Mouse (Mus musculus): Measurements from ENCODE around the gene Cldn7. TPM values are rescaled to one million over a fixed set of nuclear protein-coding genes. Genes with fewer than 3 reads are reported as not detected.
"Not testable (repeated sequence)": the region's sequence is repeated elsewhere in the genome, so short reads cannot be mapped to it uniquely, and the experiment has no call there.

Gene Cldn7
- polyA plus RNA-seq, 1 experiment from 2014 or later, result 7.4 TPM

GRCm38 (mm10) chr11:70002471-70002870, 37.9 kb downstream of the Cldn7 start:
- Histone ChIP-seq H3K36me3 (peaks cover 61% of the 10 kb centered on the region), H3K4me2 (peak overlapping the region; percentile 79), H3K27ac (replicated peaks) (no peak overlapping the region), H3K4me1 (peaks cover 49% of the 10 kb centered on the region), H3K9me3 (no peaks in the 10 kb centered on the region), H3K9ac (peak overlapping the region; percentile 44; the same call in 1 of the 2 replicates), H3K4me3 (peak overlapping the region; percentile 79), H3K27me3 (replicated peaks) (no peaks in the 10 kb centered on the region)
- 81% methylated on average over 2 of the region's 2 CpGs for WGBS
- no peak for ATAC-seq (ENCODE audit: extremely low read depth, insufficient number of reproducible peaks, low FRiP score, low TSS enrichment)

DNA sequence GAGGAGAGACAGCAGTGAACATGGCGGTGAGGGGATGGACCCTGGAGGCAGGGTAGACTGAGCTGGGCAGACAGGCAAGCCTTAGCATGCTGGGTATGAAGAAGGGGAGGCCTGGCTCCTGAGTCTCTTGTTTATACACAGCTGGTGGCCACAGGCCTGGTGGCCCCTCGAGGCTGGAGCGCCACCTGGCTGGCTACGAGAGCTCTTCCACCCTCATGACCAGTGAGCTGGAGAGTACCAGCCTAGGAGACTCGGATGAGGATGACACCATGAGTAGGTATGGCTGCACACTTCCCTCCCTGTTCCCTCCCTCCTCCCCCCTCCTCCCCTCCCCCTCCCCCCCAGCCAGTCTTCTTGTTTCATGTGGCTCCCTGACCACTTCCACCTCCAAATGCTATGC, 40.9 kb downstream of the Cldn7 start:
- no peak for ATAC-seq (ENCODE audit: extremely low read depth, insufficient number of reproducible peaks, low FRiP score, low TSS enrichment)
- Histone ChIP-seq H3K4me3 (no peak overlapping the region), H3K27me3 (replicated peaks) (no peaks in the 10 kb centered on the region), H3K4me1 (peaks cover 30% of the 10 kb centered on the region), H3K27ac (replicated peaks) (no peak overlapping the region), H3K9me3 (no peaks in the 10 kb centered on the region), H3K36me3 (peaks cover 65% of the 10 kb centered on the region), H3K4me2 (no peak overlapping the region), H3K9ac (no peak overlapping the region)
- 53% methylated on average over 5 of the region's 5 CpGs for WGBS

DNA sequence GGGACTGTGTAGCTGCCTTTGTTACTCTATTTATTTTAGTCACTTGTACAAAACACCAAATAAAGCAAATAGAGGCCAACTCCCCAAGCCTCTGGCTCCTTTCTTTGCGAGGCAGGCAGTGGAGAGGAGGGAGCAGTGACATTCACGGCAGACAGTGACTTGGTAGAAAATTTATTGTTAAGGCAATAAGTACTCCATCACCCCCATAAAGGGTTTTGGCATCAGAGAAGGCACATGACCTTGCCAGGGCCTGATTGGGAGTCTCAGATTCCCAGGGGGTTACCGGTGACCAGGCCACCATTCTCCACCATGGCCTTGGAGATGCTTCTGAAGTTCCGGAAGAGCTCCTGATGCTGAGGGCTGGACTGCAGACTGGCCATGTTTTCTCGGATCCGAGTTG, 45.5 kb downstream of the Cldn7 start:
- H3K9me3 ChIP-seq, result no peaks in the 10 kb centered on the region
- no peak for ATAC-seq (ENCODE audit: extremely low read depth, insufficient number of reproducible peaks, low FRiP score, low TSS enrichment)
- WGBS, result 83% methylated on average over 6 of the region's 6 CpGs

GRCm38 (mm10) chr11:70010548-70010947, 46.0 kb downstream of the Cldn7 start:
- peaks cover 87% of the 10 kb centered on the region for H3K36me3 ChIP-seq
- ATAC-seq (ENCODE audit: extremely low read depth, insufficient number of reproducible peaks, low FRiP score, low TSS enrichment), result no peak
- WGBS, result 85% methylated on average over 12 of the region's 12 CpGs
- H3K4me2 ChIP-seq, result no peak overlapping the region
- H3K27ac ChIP-seq (replicated peaks), result no peak overlapping the region
- peaks cover 19% of the 10 kb centered on the region for H3K4me1 ChIP-seq
- H3K9ac ChIP-seq, result no peak overlapping the region
- H3K9me3 ChIP-seq, result no peaks in the 10 kb centered on the region
- no peaks in the 10 kb centered on the region for H3K27me3 ChIP-seq (replicated peaks)
- no peak overlapping the region for H3K4me3 ChIP-seq

More for the DNA sequence above, 45.5 kb downstream of the Cldn7 start:
- no peaks in the 10 kb centered on the region for H3K27me3 ChIP-seq (replicated peaks)
- H3K4me1 ChIP-seq, result peaks cover 16% of the 10 kb centered on the region
- H3K36me3 ChIP-seq, result peaks cover 93% of the 10 kb centered on the region
- no peak overlapping the region for H3K9ac ChIP-seq
- no peak overlapping the region for H3K27ac ChIP-seq (replicated peaks)
- no peak overlapping the region for H3K4me2 ChIP-seq
- no peak overlapping the region for H3K4me3 ChIP-seq

DNA sequence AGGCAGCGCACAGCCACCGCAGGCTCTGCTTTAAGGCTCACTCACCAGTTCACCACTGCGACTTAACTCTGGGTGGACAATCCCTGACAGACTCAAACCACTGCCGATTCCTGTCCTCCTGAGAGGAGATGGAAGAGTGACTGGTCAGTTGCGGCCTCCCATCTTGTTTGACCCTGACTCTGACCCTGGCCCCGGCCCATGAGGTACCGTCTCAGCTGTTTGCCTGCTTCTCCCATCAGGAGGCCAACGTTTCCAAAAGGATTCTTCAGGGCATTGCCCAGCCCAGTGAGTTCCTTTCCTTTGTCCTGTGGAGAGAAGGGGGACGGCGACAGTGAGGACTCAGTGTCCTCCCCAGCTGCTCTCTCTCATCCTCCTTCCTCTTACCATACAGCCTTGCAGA, 46.4 kb downstream of the Cldn7 start:
- no peak overlapping the region for H3K4me3 ChIP-seq
- 88% methylated on average over 10 of the region's 10 CpGs for WGBS
- H3K4me1 ChIP-seq, result peaks cover 22% of the 10 kb centered on the region
- no peak overlapping the region for H3K27ac ChIP-seq (replicated peaks)
- H3K9ac ChIP-seq, result no peak overlapping the region
- ATAC-seq (ENCODE audit: extremely low read depth, insufficient number of reproducible peaks, low FRiP score, low TSS enrichment), result no peak
- no peaks in the 10 kb centered on the region for H3K27me3 ChIP-seq (replicated peaks)
- peaks cover 83% of the 10 kb centered on the region for H3K36me3 ChIP-seq
- H3K9me3 ChIP-seq, result no peaks in the 10 kb centered on the region
- H3K4me2 ChIP-seq, result no peak overlapping the region

GRCm38 (mm10) chr11:70012931-70013330, 48.4 kb downstream of the Cldn7 start:
- no peak overlapping the region for H3K27ac ChIP-seq (replicated peaks)
- H3K9ac ChIP-seq, result 0 out of 2 replicates have a peak overlapping the region, but pooled peaks have one; percentile 24
- no peak overlapping the region for H3K4me3 ChIP-seq
- WGBS, result 86% methylated on average over 9 of the region's 9 CpGs
- H3K36me3 ChIP-seq, result peaks cover 64% of the 10 kb centered on the region
- no peaks in the 10 kb centered on the region for H3K9me3 ChIP-seq
- ATAC-seq (ENCODE audit: extremely low read depth, insufficient number of reproducible peaks, low FRiP score, low TSS enrichment), result no peak
- no peak overlapping the region for H3K4me2 ChIP-seq
- peaks cover 34% of the 10 kb centered on the region for H3K4me1 ChIP-seq
- no peaks in the 10 kb centered on the region for H3K27me3 ChIP-seq (replicated peaks)

DNA sequence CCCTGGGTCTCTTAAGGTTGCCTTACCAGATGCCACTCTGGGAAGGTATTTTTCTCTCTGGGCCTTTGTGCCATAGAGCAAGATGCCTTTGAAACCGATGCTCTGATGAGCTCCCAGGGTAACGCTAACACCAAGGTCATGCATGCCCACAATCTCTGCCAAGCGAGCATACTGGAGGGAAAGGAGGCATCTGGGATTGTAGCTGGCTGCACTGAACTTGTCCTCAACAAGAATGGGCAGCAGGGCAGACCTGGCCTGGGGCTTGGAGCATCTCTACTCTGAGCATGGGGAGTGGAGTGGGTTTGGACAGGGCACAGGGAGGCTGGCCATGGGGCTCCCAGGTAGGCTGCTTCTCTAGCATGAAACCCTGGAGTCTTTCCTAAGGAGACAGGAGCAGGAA, 48.8 kb downstream of the Cldn7 start:
- H3K27me3 ChIP-seq (replicated peaks), result no peaks in the 10 kb centered on the region
- peaks cover 59% of the 10 kb centered on the region for H3K36me3 ChIP-seq
- ATAC-seq (ENCODE audit: extremely low read depth, insufficient number of reproducible peaks, low FRiP score, low TSS enrichment), result no peak
- peaks cover 37% of the 10 kb centered on the region for H3K4me1 ChIP-seq
- 85% methylated on average over 3 of the region's 3 CpGs for WGBS
- 0 out of 2 replicates have a peak overlapping the region, but pooled peaks have one; percentile 24 for H3K9ac ChIP-seq
- H3K27ac ChIP-seq (replicated peaks), result no peak overlapping the region
- H3K4me2 ChIP-seq, result no peak overlapping the region
- no peak overlapping the region for H3K4me3 ChIP-seq
- no peaks in the 10 kb centered on the region for H3K9me3 ChIP-seq

- peak overlapping the region; percentile 80 for H3K4me2 ChIP-seq
These were observed 49.5 kb downstream of the Cldn7 start for GRCm38 (mm10) chr11:70014051-70014450.

DNA sequence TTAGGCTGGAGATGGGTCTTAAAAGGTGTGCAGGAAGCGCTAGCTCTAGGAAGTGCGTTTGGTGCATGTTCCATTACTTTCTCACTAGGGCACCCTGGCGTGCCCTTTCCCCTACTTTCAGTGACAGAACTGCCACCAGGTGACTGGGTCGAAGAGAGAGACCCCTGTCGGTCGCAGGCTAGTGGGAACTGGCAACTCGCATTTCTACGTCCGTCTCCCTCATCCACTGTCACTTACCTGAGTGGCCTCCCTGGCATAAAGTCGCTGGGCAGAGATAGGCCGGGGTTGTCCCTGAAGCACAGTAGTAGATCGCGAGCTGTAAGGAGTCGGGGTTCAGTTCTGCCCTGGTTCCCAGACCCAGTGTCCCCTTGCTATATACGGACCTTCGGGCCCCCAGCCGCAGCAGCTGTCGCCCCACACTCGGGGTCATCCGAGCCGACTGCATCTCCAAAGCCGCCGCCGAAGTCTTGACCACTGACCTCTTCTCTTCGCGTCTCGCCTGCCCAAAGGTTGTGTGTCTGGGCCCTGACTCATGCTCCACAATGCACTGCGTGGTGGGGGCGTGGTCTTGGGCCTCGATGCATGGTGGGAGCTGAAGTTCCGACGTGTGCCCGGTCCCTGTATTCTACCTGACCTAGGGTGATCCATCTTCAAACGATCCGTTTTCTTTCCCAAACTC, 50.4 kb downstream of the Cldn7 start, which contains the start of gene Acadvl:
Acadvl (minus strand) TSS at position 532 of the 679 bp plus-strand sequence.
- WGBS, result under 1% methylated on average over 35 of the region's 35 CpGs
- ATAC-seq (ENCODE audit: extremely low read depth, insufficient number of reproducible peaks, low FRiP score, low TSS enrichment), result peak; percentile 70; the same call in 1 of the 2 replicates
- H3K9ac ChIP-seq, result peak within 1 kb of the TSS; percentile 90
- peaks cover 43% of the 10 kb centered on the region for H3K36me3 ChIP-seq
- no peaks in the 10 kb centered on the region for H3K27me3 ChIP-seq (replicated peaks)
- H3K4me3 ChIP-seq, result peak within 1 kb of the TSS; percentile 69
- peak within 1 kb of the TSS; percentile 80 for H3K4me2 ChIP-seq
- peak within 1 kb of the TSS; percentile 83 for H3K27ac ChIP-seq (replicated peaks)
- peaks cover 53% of the 10 kb centered on the region for H3K4me1 ChIP-seq
- no peaks in the 10 kb centered on the region for H3K9me3 ChIP-seq

More at GRCm38 (mm10) chr11:70014051-70014450, 49.5 kb downstream of the Cldn7 start:
- peaks cover 52% of the 10 kb centered on the region for H3K36me3 ChIP-seq
- no peak overlapping the region for H3K27ac ChIP-seq (replicated peaks)
- H3K9me3 ChIP-seq, result no peaks in the 10 kb centered on the region
- H3K4me3 ChIP-seq, result peak overlapping the region; percentile 69
- peak overlapping the region; percentile 90 for H3K9ac ChIP-seq
- H3K27me3 ChIP-seq (replicated peaks), result no peaks in the 10 kb centered on the region
- 52% methylated on average over 5 of the region's 5 CpGs for WGBS
- H3K4me1 ChIP-seq, result peaks cover 43% of the 10 kb centered on the region
- ATAC-seq (ENCODE audit: extremely low read depth, insufficient number of reproducible peaks, low FRiP score, low TSS enrichment), result no peak

DNA sequence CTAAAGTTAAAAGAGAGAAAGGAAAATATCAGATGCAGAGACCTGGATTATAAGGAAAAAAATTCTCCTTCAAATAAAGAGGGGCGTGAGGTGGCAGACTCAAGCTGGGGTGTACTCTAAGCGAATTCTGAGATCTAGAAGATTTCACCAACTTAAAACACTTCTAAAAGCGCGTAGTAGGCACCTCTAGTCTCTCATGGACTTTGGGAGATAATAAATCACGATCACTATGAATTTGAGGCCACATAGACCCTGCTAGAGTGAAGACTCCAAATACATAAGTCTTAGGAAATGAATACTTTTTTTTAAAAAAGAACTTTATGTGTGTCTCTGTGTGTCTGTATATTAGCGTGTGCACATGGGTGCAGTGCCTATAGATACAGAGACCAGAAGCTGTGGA, 51.1 kb downstream of the Cldn7 start:
- Histone ChIP-seq H3K27me3 (replicated peaks) (no peaks in the 10 kb centered on the region), H3K9me3 (no peaks in the 10 kb centered on the region), H3K27ac (replicated peaks) (no peak overlapping the region), H3K4me3 (peak overlapping the region; percentile 69), H3K4me1 (peaks cover 59% of the 10 kb centered on the region), H3K36me3 (peaks cover 36% of the 10 kb centered on the region), H3K4me2 (peak overlapping the region; percentile 80), H3K9ac (no peak overlapping the region)
- no peak for ATAC-seq (ENCODE audit: extremely low read depth, insufficient number of reproducible peaks, low FRiP score, low TSS enrichment)
- WGBS, result 55% methylated on average over 6 of the region's 6 CpGs

DNA sequence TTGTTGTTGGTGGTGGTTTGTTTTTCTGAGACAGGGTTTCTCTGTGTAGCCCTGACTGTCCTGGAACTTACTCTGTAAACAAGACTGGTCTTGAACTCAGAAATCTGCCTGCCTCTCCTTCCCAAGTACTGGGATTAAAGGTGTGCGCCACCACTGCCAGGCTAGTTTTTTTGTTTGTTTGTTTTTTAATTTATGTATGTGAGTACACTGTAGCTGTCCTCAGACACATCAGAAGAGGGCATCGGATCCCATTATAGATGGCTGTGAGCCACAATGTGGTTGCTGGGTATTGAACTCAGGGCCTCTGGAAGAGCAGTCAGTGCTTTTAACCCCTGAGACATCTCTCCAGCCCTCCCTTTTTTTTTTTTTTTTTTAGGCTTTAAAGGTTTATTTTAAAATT, 51.6 kb downstream of the Cldn7 start:
- not testable (repeated sequence) for H3K27ac ChIP-seq (replicated peaks); H3K9ac ChIP-seq; H3K4me3 ChIP-seq; H3K9me3 ChIP-seq; ATAC-seq (ENCODE audit: extremely low read depth, insufficient number of reproducible peaks, low FRiP score, low TSS enrichment); H3K27me3 ChIP-seq (replicated peaks); H3K4me2 ChIP-seq
- Histone ChIP-seq H3K4me1 (peaks cover 63% of the 10 kb centered on the region), H3K36me3 (peaks cover 31% of the 10 kb centered on the region)
- WGBS, result 84% methylated on average over 2 of the region's 2 CpGs

- Histone ChIP-seq H3K4me1 (peaks cover 68% of the 10 kb centered on the region), H3K27me3 (replicated peaks) (no peaks in the 10 kb centered on the region), H3K27ac (replicated peaks) (peak within 1 kb of the TSS; percentile 87), H3K9me3 (no peaks in the 10 kb centered on the region), H3K36me3 (peaks cover 26% of the 10 kb centered on the region), H3K4me2 (peak within 1 kb of the TSS; percentile 86), H3K9ac (peak within 1 kb of the TSS; percentile 90), H3K4me3 (peak within 1 kb of the TSS; percentile 66)
- ATAC-seq (ENCODE audit: extremely low read depth, insufficient number of reproducible peaks, low FRiP score, low TSS enrichment), result no peak
- 63% methylated on average over 3 of the region's 3 CpGs for WGBS
These were observed 52.1 kb downstream of the Cldn7 start, which contains the start of gene Dlg4 for GRCm38 (mm10) chr11:70016669-70017068. Gene Dlg4 (plus strand): TSS chr11:70016942.

All from heart, embryonic 13.5 days (tissue).